ENCODE assay signal across 7 mouse cellular contexts in genomic region chr15:12117242-12118092, GRCm38 (mm10). TPM values are rescaled to one million over a fixed set of nuclear protein-coding genes. Genes with fewer than 3 reads are reported as not detected.
DNase-seq lines count a peak whose midpoint lies in the region; ATAC-seq lines count a peak whose summit lies in the region.

Zfr (plus strand) TSS chr15:12117831.

- under 1% methylated on average over 58 of the region's 59 CpGs for WGBS in embryonic facial prominence, embryonic 10.5 days
- under 1% methylated on average over 59 of the region's 59 CpGs for WGBS in limb, embryonic 10.5 days
- under 1% methylated on average over 46 of the region's 59 CpGs for WGBS in midbrain, embryonic 13.5 days

- H3K9ac ChIP-seq in midbrain, embryonic 13.5 days (replicated peaks), result peak within 1 kb of the TSS; percentile 97

- DNase-seq in adrenal gland, postnatal 10 days, result peak; percentile 95
- peak; percentile 93 for DNase-seq in embryonic facial prominence, embryonic 10.5 days (ENCODE audit: low spot score)
- peak; percentile 92 for DNase-seq in kidney, adult 11 months
- peak; percentile 92 for DNase-seq in limb, embryonic 10.5 days (ENCODE audit: low spot score)
- DNase-seq in spleen, adult 12 weeks (ENCODE audit: low spot score), result peak; percentile 90

- H3K4me3 ChIP-seq in embryonic facial prominence, embryonic 10.5 days, result peak within 1 kb of the TSS; percentile 99
- H3K4me3 ChIP-seq in limb, embryonic 10.5 days, result peak within 1 kb of the TSS; percentile 100
- peak within 1 kb of the TSS; percentile 97 for H3K4me3 ChIP-seq in midbrain, embryonic 13.5 days (replicated peaks)

- H3K27ac ChIP-seq in embryonic facial prominence, embryonic 10.5 days (replicated peaks), result peak within 1 kb of the TSS; percentile 99
- H3K27ac ChIP-seq in limb, embryonic 10.5 days, result peak within 1 kb of the TSS; percentile 100
- H3K27ac ChIP-seq in midbrain, embryonic 13.5 days, result peak within 1 kb of the TSS; percentile 94

- H3K4me1 ChIP-seq in embryonic facial prominence, embryonic 10.5 days, result peaks cover 25% of the 10 kb centered on the region
- peaks cover 19% of the 10 kb centered on the region for H3K4me1 ChIP-seq in limb, embryonic 10.5 days
- peaks cover 24% of the 10 kb centered on the region for H3K4me1 ChIP-seq in midbrain, embryonic 13.5 days (replicated peaks)

- peak; percentile 79 for ATAC-seq in granulocyte monocyte progenitor cell, adult 5-6 weeks (replicated peaks; ENCODE audit: poor library complexity, severe bottlenecking)
- peak; percentile 95 for ATAC-seq in midbrain, embryonic 13.5 days

- no peaks in the 10 kb centered on the region for H3K27me3 ChIP-seq in embryonic facial prominence, embryonic 10.5 days (replicated peaks; ENCODE audit: low read depth, poor library complexity, severe bottlenecking)
- H3K27me3 ChIP-seq in limb, embryonic 10.5 days (ENCODE audit: low read depth, poor library complexity, severe bottlenecking), result no peaks in the 10 kb centered on the region
- H3K27me3 ChIP-seq in midbrain, embryonic 13.5 days, result no peaks in the 10 kb centered on the region

- H3K4me2 ChIP-seq in midbrain, embryonic 13.5 days (replicated peaks), result peak within 1 kb of the TSS; percentile 86

- peaks cover 9% of the 10 kb centered on the region; the same call in 1 of the 2 replicates for H3K36me3 ChIP-seq in embryonic facial prominence, embryonic 10.5 days (replicated peaks)
- peaks cover 14% of the 10 kb centered on the region for H3K36me3 ChIP-seq in limb, embryonic 10.5 days
- no peaks in the 10 kb centered on the region for H3K36me3 ChIP-seq in midbrain, embryonic 13.5 days

- no peaks in the 10 kb centered on the region for H3K9me3 ChIP-seq in embryonic facial prominence, embryonic 10.5 days
- H3K9me3 ChIP-seq in limb, embryonic 10.5 days (replicated peaks), result no peaks in the 10 kb centered on the region
- H3K9me3 ChIP-seq in midbrain, embryonic 13.5 days, result no peaks in the 10 kb centered on the region

RNA-seq across cellular contexts. Expression of gene Zfr, which starts in this region (rescaled TPM):
- total RNA-seq in adrenal gland, postnatal 10 days (2021), result 100 to 1,000 TPM; 111 to 130 TPM
- polyA plus RNA-seq in embryonic facial prominence, embryonic 10.5 days (2016; fragmentation: Nextera tagmentation; extraction: Ambion mirVana), result 137 and 144 TPM in 2 replicates
- 76.0 and 125 TPM in 2 replicates for total RNA-seq in granulocyte monocyte progenitor cell, adult 5-6 weeks (2014; fragmentation: Nextera tagmentation)
- 52.6 and 85.7 TPM in 2 replicates for total RNA-seq in granulocyte monocyte progenitor cell, adult 5-6 weeks (2017)
- 120 and 126 TPM in 2 replicates for polyA plus RNA-seq in limb, embryonic 10.5 days (2016; fragmentation: Nextera tagmentation; extraction: Ambion mirVana)
- 149 and 153 TPM in 2 replicates for polyA plus RNA-seq in midbrain, embryonic 13.5 days (2015; fragmentation: Nextera tagmentation; extraction: Ambion mirVana)

Comparison
In these comparisons a context has a peak if more than half of its experiments do, and no peak if none do; other contexts are left out.
1. Peak in every context shown above with its lines: DNase-seq, ATAC-seq, H3K4me3 ChIP-seq and H3K27ac ChIP-seq.